Mouse (Mus musculus): Measurements from ENCODE around the gene Krtap19-2. TPM values are rescaled to one million over a fixed set of nuclear protein-coding genes. Genes with fewer than 3 reads are reported as not detected.
A peak's percentile ranks its signal among the peaks of the same experiment; 100 is the strongest.

Gene Krtap19-2
- not detected in 2 replicates for polyA plus RNA-seq (2015; fragmentation: Nextera tagmentation; extraction: Ambion mirVana)

GRCm38 (mm10) chr16:88874169-88874568, at the start of gene Krtap19-2:
Krtap19-2 (minus strand) TSS chr16:88874269.
- no peak for DNase-seq (ENCODE audit: low spot score)

GRCm38 (mm10) chr16:88896357-88896756, 22.3 kb upstream of the Krtap19-2 start, which contains the start of gene Krtap19-5:
Krtap19-5 (minus strand) TSS chr16:88896457.
- no peak for DNase-seq (ENCODE audit: low spot score)

- DNase-seq (ENCODE audit: low spot score), result no peak
These were observed 12.8 kb upstream of the Krtap19-2 start for GRCm38 (mm10) chr16:88886870-88887269.

- DNase-seq (ENCODE audit: low spot score), result no peak
These were observed 10.9 kb upstream of the Krtap19-2 start, which contains the start of gene Krtap19-4 for GRCm38 (mm10) chr16:88884989-88885388. Krtap19-4 (minus strand) TSS chr16:88885089.

GRCm38 (mm10) chr16:88877938-88878337, 3.9 kb upstream of the Krtap19-2 start, which contains the start of gene Krtap19-3:
Krtap19-3 (minus strand) TSS chr16:88878038.
- DNase-seq (ENCODE audit: low spot score), result no peak

GRCm38 (mm10) chr16:88869311-88869710, 4.8 kb downstream of the Krtap19-2 start, which contains the start of gene Krtap19-1:
Krtap19-1 (minus strand) TSS chr16:88869411.
- no peak for DNase-seq (ENCODE audit: low spot score)

- no peak for DNase-seq (ENCODE audit: low spot score)
These were observed 9.1 kb downstream of the Krtap19-2 start for GRCm38 (mm10) chr16:88864887-88865407.

- DNase-seq (ENCODE audit: low spot score), result peak; percentile 26
These were observed 22.6 kb downstream of the Krtap19-2 start for GRCm38 (mm10) chr16:88851450-88851849.

- no peak for DNase-seq (ENCODE audit: low spot score)
These were observed 25.5 kb downstream of the Krtap19-2 start for GRCm38 (mm10) chr16:88848558-88848957.

- no peak for DNase-seq (ENCODE audit: low spot score)
These were observed 26.7 kb downstream of the Krtap19-2 start for GRCm38 (mm10) chr16:88847363-88847762.

- no peak for DNase-seq (ENCODE audit: low spot score)
These were observed 47.1 kb downstream of the Krtap19-2 start for GRCm38 (mm10) chr16:88826978-88827377.

GRCm38 (mm10) chr16:88826095-88826652, 47.9 kb downstream of the Krtap19-2 start, which contains the start of gene Krtap14:
Krtap14 (minus strand) TSS chr16:88826145.
- DNase-seq (ENCODE audit: low spot score), result no peak

GRCm38 (mm10) chr16:88823736-88824135, 50.3 kb downstream of the Krtap19-2 start:
- peak; percentile 11 for DNase-seq (ENCODE audit: low spot score)

Other genes with a start within 250 kb of the Krtap19-2 start
- not detected in 2 replicates for gene 2310079G19Rik, start 246.6 kb downstream of the Krtap19-2 start, polyA plus RNA-seq (2015; fragmentation: Nextera tagmentation; extraction: Ambion mirVana)
- not detected in 2 replicates for gene Krtap26-1, start 226.5 kb downstream of the Krtap19-2 start, polyA plus RNA-seq (2015; fragmentation: Nextera tagmentation; extraction: Ambion mirVana)
- gene Krtap27-1, start 202.6 kb downstream of the Krtap19-2 start, polyA plus RNA-seq (2015; fragmentation: Nextera tagmentation; extraction: Ambion mirVana), result not detected in 2 replicates
- gene 2310061N02Rik, start 166.3 kb downstream of the Krtap19-2 start, polyA plus RNA-seq (2015; fragmentation: Nextera tagmentation; extraction: Ambion mirVana), result not detected in 2 replicates
- gene Krtap13-1, start 145.4 kb downstream of the Krtap19-2 start, polyA plus RNA-seq (2015; fragmentation: Nextera tagmentation; extraction: Ambion mirVana), result not detected in 2 replicates
- not detected in 2 replicates for gene Krtap13, start 122.6 kb downstream of the Krtap19-2 start, polyA plus RNA-seq (2015; fragmentation: Nextera tagmentation; extraction: Ambion mirVana)
- 0.13 TPM in 1 of 2 replicates, not detected in the other for gene 2310034C09Rik, start 115.4 kb downstream of the Krtap19-2 start, polyA plus RNA-seq (2015; fragmentation: Nextera tagmentation; extraction: Ambion mirVana)
- gene 2310057N15Rik, start 100.1 kb downstream of the Krtap19-2 start, polyA plus RNA-seq (2015; fragmentation: Nextera tagmentation; extraction: Ambion mirVana), result not detected in 2 replicates
- not detected in 2 replicates for gene Gm5965, start 96.4 kb downstream of the Krtap19-2 start, polyA plus RNA-seq (2015; fragmentation: Nextera tagmentation; extraction: Ambion mirVana)
- not detected in 2 replicates for gene Gm20741, start 62.0 kb downstream of the Krtap19-2 start, polyA plus RNA-seq (2015; fragmentation: Nextera tagmentation; extraction: Ambion mirVana)
- gene Krtap15, start 54.1 kb downstream of the Krtap19-2 start, polyA plus RNA-seq (2015; fragmentation: Nextera tagmentation; extraction: Ambion mirVana), result not detected in 2 replicates
- not detected in 2 replicates for gene Krtap14, start 48.1 kb downstream of the Krtap19-2 start, polyA plus RNA-seq (2015; fragmentation: Nextera tagmentation; extraction: Ambion mirVana)
- not detected in 2 replicates for gene Krtap19-1, start 4.9 kb downstream of the Krtap19-2 start, polyA plus RNA-seq (2015; fragmentation: Nextera tagmentation; extraction: Ambion mirVana)
- gene Krtap19-3, start 3.8 kb upstream of the Krtap19-2 start, polyA plus RNA-seq (2015; fragmentation: Nextera tagmentation; extraction: Ambion mirVana), result not detected in 2 replicates
- not detected in 2 replicates for gene Krtap19-4, start 10.8 kb upstream of the Krtap19-2 start, polyA plus RNA-seq (2015; fragmentation: Nextera tagmentation; extraction: Ambion mirVana)
- gene Krtap19-5, start 22.2 kb upstream of the Krtap19-2 start, polyA plus RNA-seq (2015; fragmentation: Nextera tagmentation; extraction: Ambion mirVana), result not detected in 2 replicates
- not detected in 2 replicates for gene Krtap19-9b, start 58.0 kb upstream of the Krtap19-2 start, polyA plus RNA-seq (2015; fragmentation: Nextera tagmentation; extraction: Ambion mirVana)
- not detected in 2 replicates for gene Krtap16-3, start 88.6 kb upstream of the Krtap19-2 start, polyA plus RNA-seq (2015; fragmentation: Nextera tagmentation; extraction: Ambion mirVana)
- gene Krtap22-2, start 136.5 kb upstream of the Krtap19-2 start, polyA plus RNA-seq (2015; fragmentation: Nextera tagmentation; extraction: Ambion mirVana), result not detected in 2 replicates
- not detected in 2 replicates for gene Gm10229, start 141.0 kb upstream of the Krtap19-2 start, polyA plus RNA-seq (2015; fragmentation: Nextera tagmentation; extraction: Ambion mirVana)
- gene Krtap6-1, start 157.4 kb upstream of the Krtap19-2 start, polyA plus RNA-seq (2015; fragmentation: Nextera tagmentation; extraction: Ambion mirVana), result not detected in 2 replicates
- gene Gm10228, start 167.2 kb upstream of the Krtap19-2 start, polyA plus RNA-seq (2015; fragmentation: Nextera tagmentation; extraction: Ambion mirVana), result not detected in 2 replicates
- not detected in 2 replicates for gene Krtap6-5, start 173.6 kb upstream of the Krtap19-2 start, polyA plus RNA-seq (2015; fragmentation: Nextera tagmentation; extraction: Ambion mirVana)
- not detected in 2 replicates for gene 1110025L11Rik, start 189.7 kb upstream of the Krtap19-2 start, polyA plus RNA-seq (2015; fragmentation: Nextera tagmentation; extraction: Ambion mirVana)
- not detected in 2 replicates for gene Krtap6-3, start 209.7 kb upstream of the Krtap19-2 start, polyA plus RNA-seq (2015; fragmentation: Nextera tagmentation; extraction: Ambion mirVana)